Mouse (Mus musculus): ENCODE measurements at regions not wholly inside any gene's neighbourhood (a gene's known extent, or its start where the extent isn't known, plus 50 kb on each side); places are given as distances from the start of the nearest gene placed in this dataset.

DNA sequence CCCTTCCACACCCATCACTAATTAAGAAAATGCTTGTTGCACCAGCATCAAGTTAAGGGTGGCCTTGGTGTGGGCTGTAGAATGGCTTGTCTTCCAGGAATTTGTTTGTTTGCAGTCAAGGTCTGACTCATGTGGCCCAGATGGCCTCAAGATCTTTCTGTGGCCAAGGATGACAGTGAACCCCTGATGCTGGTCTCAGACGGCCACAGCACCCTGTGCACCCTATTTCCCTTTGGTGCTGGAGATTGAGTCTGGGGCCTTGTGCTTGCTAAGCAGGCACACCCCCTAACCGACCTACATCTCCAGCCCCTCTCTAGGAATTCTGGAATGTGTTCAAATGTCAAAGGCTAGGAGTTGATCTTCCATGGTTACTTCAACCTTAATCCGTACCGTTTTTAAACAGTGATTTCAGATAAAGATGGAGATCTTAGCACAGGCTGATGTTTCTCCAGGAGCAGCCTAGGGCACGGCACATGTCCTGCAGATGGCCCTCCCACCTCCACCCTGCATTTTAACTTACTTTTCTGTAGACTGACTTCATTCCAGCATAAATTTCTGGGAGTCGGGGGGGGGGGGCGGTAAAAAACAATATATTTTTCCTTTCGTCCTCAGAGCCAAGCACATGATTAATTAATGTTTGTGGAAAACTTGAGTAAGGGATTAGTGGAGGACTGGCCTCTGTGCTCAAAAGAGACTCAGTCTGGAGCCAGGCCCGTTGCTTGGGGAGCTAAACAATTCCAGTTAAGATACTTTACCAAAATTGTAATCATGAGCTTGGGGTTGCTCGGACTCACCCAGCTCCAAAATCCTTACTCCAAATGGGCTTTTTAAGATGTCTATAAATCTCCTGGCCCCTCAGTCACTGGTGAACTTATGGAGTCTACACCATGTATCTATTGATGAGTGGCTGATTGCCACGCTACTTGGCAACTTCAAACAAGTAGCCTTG is 95.0 kb upstream of the Supt20 start:
- DNase-seq (ENCODE audit: low spot score): no peak

DNA sequence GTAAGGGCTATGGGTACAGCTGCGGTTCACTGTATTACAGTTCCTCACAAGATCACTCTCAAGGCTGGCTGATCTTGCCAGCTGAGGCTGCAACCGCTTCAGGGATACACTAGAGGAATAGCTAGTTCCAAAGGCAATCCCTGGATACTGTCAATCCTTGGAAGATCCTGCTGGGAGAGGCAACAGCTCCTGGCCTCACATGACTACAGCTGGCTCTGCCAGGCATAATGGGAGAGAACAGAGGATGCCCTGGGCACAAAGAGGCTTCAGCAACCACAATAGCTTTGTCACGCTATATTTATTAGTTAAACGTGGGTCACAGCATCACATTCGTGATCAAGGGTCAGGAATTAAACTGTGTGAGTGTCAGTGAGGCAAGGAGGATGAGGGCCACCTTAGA is 94.3 kb upstream of the Supt20 start:
- DNase-seq (ENCODE audit: low spot score): no peak

- no peak for DNase-seq (ENCODE audit: low spot score)
Measured at GRCm38 (mm10) chr3:54604705-54605379, 87.8 kb upstream of the Supt20 start.

DNA sequence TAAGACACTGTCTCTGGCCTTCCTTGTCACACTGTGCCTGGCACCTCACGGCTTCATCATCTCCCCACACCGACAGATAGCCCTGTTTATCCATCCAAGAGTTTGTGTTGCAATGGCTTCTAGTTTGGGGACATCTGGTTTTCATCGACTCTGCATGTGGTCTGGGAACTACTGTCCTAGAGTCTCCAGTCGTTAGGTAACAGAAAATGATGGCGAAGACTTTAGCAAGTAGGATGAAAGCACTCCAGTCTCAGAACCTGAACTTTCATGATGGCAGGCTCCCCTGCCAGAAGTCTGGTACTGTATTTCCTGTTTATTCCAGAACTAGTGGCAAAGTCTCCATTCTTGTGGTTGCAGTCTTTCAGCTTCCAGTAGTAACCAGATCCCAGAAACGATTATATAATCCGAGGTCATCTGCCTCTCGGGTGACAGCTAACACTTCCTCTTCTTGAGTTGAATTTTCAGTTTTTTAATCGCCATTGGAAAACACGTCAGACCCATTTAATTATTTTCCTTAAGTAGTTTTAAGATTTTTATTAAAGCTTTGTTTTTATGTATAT is 81.1 kb upstream of the Supt20 start:
- no peak for DNase-seq (ENCODE audit: low spot score)

DNA sequence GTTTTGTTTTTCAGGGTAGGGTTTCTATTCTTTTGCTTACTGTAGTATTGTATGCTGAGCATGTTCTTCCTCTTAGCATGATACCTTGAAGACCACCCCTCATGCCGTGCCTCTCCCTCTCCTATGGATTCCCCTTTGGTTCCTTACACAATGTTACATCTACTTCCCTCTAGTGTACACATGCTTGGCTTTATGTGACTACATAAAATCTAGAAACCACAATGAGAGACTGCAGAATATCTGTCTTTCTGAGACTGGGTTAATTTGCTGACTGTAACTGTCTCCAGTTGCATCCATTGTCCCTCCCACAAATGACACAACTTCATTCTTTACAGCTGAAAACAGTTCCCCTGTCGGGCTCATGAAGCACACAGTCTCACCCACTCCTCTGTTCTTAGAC is 78.8 kb upstream of the Supt20 start:
- DNase-seq (ENCODE audit: low spot score): no peak

DNA sequence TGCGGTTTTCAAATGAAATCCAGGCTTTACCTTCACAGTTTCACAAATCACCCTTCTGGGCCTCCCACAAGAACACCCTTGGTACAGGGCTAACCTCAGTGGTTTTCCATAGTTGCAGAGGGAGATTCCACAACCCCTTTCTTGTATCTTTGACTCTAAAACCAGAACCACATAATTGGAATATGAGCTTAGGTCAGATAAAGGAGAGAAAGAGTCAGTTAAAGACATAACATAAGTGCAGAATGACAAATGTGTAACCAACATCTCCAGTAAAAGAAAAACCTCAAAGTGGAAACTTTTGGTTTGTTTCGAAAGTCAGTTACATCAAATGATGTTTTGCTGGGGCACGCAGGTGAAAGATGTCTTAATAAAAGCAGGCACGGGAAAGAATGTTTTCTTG is 75.3 kb upstream of the Supt20 start:
- no peak for DNase-seq (ENCODE audit: low spot score)

- DNase-seq (ENCODE audit: low spot score): no peak
Measured at GRCm38 (mm10) chr3:54618286-54618685, 74.3 kb upstream of the Supt20 start.

- no peak for DNase-seq (ENCODE audit: low spot score)
Measured at GRCm38 (mm10) chr3:54630254-54630653, 62.4 kb upstream of the Supt20 start.

- no peak for DNase-seq (ENCODE audit: low spot score)
Measured at GRCm38 (mm10) chr3:54632731-54633130, 59.9 kb upstream of the Supt20 start.

DNA sequence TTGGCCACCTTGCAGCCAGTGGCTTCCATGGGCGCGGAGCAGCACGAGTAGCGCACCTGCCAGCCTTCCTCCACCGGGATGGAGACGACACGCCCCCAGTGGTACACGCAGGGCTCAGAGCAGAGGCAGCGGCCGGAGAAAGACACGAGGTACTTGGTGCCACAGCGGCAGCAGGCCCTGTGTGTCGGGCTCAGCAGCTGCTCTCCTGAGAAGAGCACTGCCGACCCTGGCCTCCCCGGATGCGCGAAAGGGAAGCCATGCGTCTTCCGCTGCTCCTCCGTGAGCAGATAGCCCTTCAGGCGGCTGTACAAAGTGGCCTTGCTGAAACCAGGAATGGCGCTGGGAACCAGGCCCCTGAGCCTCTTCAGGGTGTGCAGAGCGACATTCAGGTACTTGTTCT is 59.2 kb upstream of the Supt20 start:
- DNase-seq (ENCODE audit: low spot score): no peak

DNA sequence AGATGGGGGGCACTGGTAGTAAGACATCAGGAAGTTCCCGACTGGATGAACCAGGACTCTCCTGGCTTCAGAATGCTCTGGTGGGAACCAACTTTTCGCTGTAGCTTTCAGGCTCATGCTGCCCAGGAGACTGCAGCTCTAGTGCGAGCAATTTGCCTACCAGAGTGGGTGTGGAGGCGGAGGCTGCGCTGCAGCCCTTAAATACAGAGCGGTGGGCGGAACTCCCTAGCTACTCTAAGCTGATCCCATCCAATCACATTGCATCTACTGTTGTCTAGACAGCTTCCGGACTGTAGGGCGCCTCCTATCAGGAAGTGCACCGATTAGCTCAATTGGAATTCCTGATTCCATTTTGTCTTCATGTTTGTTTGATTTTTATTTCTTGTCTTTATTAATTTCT is 58.2 kb upstream of the Supt20 start:
- no peak for DNase-seq (ENCODE audit: low spot score)

Measured in spleen, adult 12 weeks (tissue).